Comparison of ENCODE assay signal across 25 mouse cellular contexts in genomic region chr10:98268511-98268910, GRCm38 (mm10).
"Had no signal": no experiment of that assay in that cellular context is flagged by ENCODE, and none has a peak within 500 bp of the region (broad histone marks: within the 10 kb centered on the region; RNA-seq: fewer than 3 reads in every experiment).

No protein-coding gene starts in this region.

- H3K4me1 ChIP-seq: heart, embryonic 13.5 days; heart, embryonic 15.5 days; hindbrain, embryonic 13.5 days; hindbrain, embryonic 15.5 days; kidney, embryonic 15.5 days; limb, embryonic 13.5 days; limb, embryonic 15.5 days; liver, embryonic 12.5 days had no signal

- H3K4me3 ChIP-seq: heart, adult 2 months; heart, embryonic 13.5 days; heart, embryonic 15.5 days; hindbrain, embryonic 13.5 days; hindbrain, embryonic 15.5 days; kidney, embryonic 15.5 days; layer of hippocampus, adult 2 months; left cerebral cortex, adult 2 months; limb, embryonic 13.5 days; limb, embryonic 15.5 days; liver, embryonic 12.5 days had no signal

- H3K27ac ChIP-seq: heart, adult 2 months; heart, embryonic 13.5 days; heart, embryonic 15.5 days; hindbrain, embryonic 13.5 days; hindbrain, embryonic 15.5 days; hindbrain, postnatal 0 days; kidney, embryonic 15.5 days; kidney, postnatal 0 days; layer of hippocampus, adult 2 months; left cerebral cortex, adult 2 months; limb, embryonic 13.5 days; limb, embryonic 15.5 days; liver, embryonic 12.5 days; liver, embryonic 14.5 days had no signal

- H3K36me3 ChIP-seq: heart, embryonic 13.5 days; heart, embryonic 15.5 days; hindbrain, embryonic 13.5 days; hindbrain, embryonic 15.5 days; kidney, embryonic 15.5 days; limb, embryonic 13.5 days; limb, embryonic 15.5 days; liver, embryonic 12.5 days had no signal

- H3K9me3 ChIP-seq: heart, embryonic 13.5 days; heart, embryonic 15.5 days; hindbrain, embryonic 13.5 days; hindbrain, embryonic 15.5 days; kidney, embryonic 15.5 days; limb, embryonic 13.5 days; limb, embryonic 15.5 days; liver, embryonic 12.5 days had no signal

- DNase-seq: gastrocnemius, postnatal 14 days; gastrocnemius, postnatal 36 days; heart, adult 11 months; heart, adult 2 months; heart, postnatal 14 days; heart, postnatal 36 days; kidney, adult 11 months; kidney, adult 2 months; kidney, adult 9 months; kidney, postnatal 25 days; kidney, postnatal 4 days; lung, adult 18-20 months had no signal

- H3K27me3 ChIP-seq: heart, embryonic 13.5 days; heart, embryonic 15.5 days; hindbrain, embryonic 13.5 days; hindbrain, embryonic 15.5 days; kidney, embryonic 15.5 days; limb, embryonic 13.5 days; limb, embryonic 15.5 days; liver, embryonic 12.5 days had no signal
